Mouse (Mus musculus) left cerebral cortex, adult 6 months (tissue): ENCODE results near the gene Tmem123. TPM values are rescaled to one million over a fixed set of nuclear protein-coding genes. Genes with fewer than 3 reads are reported as not detected.

ENCODE experiments used
- long read RNA-seq, 2 experiments: library from polyadenylated mRNA; unstranded; transcript quantifications; one replicate each; pipeline ENCODE4 v2.0.0; 2019 to 2020
- polyA plus RNA-seq: library from polyadenylated mRNA; unstranded; fragments of <200 nt; fragmentation: Nextera tagmentation; gene quantifications from 2 replicates; pipeline ENCODE4 v1.2.3, GENCODE M21; 2021

The Tmem123 gene
- 8.8 and 8.9 TPM in 2 replicates for polyA plus RNA-seq
- long read RNA-seq, experiment 1, transcript Tmem123-201 (5 exons, 2,907 nt): major isoform, 113 of 116 reads
- long read RNA-seq, experiment 1, partial matches to known transcripts: 1 of 116 reads
- long read RNA-seq, experiment 1, other reads (novel, unspliced or antisense): 2 of 116 reads
- long read RNA-seq, experiment 2, transcript Tmem123-201 (5 exons, 2,907 nt): major isoform, 10 of 14 reads
- long read RNA-seq, experiment 2, partial matches to known transcripts: 1 of 14 reads
- long read RNA-seq, experiment 2, other reads (novel, unspliced or antisense): 3 of 14 reads

GRCm38 (mm10) chr9:7763614-7764300, at the start of gene Tmem123:
Tmem123 (plus strand) TSS chr9:7764041.

GRCm38 (mm10) chr9:7836905-7837805, 73.3 kb downstream of the Tmem123 start, which contains the start of gene Birc2:
Birc2 (minus strand) TSS chr9:7837064.

Other genes with a start within 250 kb of the Tmem123 start
- gene Mmp8, start 205.6 kb upstream of the Tmem123 start, polyA plus RNA-seq: not detected in 2 replicates
- gene Mmp27, start 192.6 kb upstream of the Tmem123 start, polyA plus RNA-seq: not detected in 2 replicates
- not detected in 2 replicates for gene Mmp20, start 135.8 kb upstream of the Tmem123 start, polyA plus RNA-seq
- not detected in 2 replicates for gene Mmp7, start 72.0 kb upstream of the Tmem123 start, polyA plus RNA-seq
- gene Birc2, start 73.0 kb downstream of the Tmem123 start, polyA plus RNA-seq: 13.0 and 21.4 TPM in 2 replicates
- 1.1 and 1.2 TPM in 2 replicates for gene Birc3, start 109.1 kb downstream of the Tmem123 start, polyA plus RNA-seq
- gene Yap1, start 240.6 kb downstream of the Tmem123 start, polyA plus RNA-seq: 3.7 and 4.5 TPM in 2 replicates